Mouse (Mus musculus): ENCODE results near the gene Elac2.

DNA sequence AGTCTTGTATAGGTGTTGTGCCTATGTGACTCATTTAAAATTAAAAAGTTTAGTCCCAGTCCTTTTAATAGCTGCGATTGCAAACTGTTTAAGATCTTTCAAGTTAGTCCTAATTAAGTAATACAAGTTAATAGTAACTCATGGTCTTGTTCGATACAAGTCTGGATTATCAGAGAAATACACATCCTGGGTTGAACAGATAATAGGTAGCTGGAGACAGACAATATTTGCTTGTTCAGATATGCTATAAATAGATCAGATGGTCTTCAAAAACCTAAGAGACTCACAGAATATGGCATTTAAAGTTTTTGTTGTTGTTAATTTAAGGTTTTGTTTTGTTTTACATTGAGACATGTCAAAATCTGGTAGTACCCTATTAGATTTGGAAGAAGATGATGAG, 6.4 kb upstream of the Elac2 start:
- TF ChIP-seq ZNF384 (IDR thresholded peaks at IDR 0.05; ENCODE audit: low read depth, low read length) = no peak
- TF ChIP-seq USF1 (IDR thresholded peaks at IDR 0.05; ENCODE audit: low read depth, low read length) = no peak
- no peak for TF ChIP-seq CTCF (conservative IDR thresholded peaks at IDR 0.05 in 1 of 2, IDR thresholded peaks at IDR 0.05 in 1 of 2; ENCODE audit: low read depth in 2 of 2, low read length in 2 of 2)
- no peak for TF ChIP-seq EP300 (IDR thresholded peaks at IDR 0.05; ENCODE audit: low read length)
